Mouse (Mus musculus): ENCODE data around the gene Rpl24.

GRCm38 (mm10) chr16:55974903-55975285, 8.8 kb downstream of the Rpl24 start:
- TF ChIP-seq CTCF (IDR thresholded peaks at IDR 0.05), result no peak
- no peak for TF ChIP-seq EP300 (IDR thresholded peaks at IDR 0.05)
